Mouse (Mus musculus): ENCODE measurements around the gene Glb1l.

- no peak for TF ChIP-seq POLR2A (IDR thresholded peaks at IDR 0.05; ENCODE audit: low read depth, low read length)
- no peak for TF ChIP-seq CTCF (IDR thresholded peaks at IDR 0.05; ENCODE audit: extremely low read depth, insufficient read depth, insufficient read length, insufficient replicate concordance)
Measured at GRCm38 (mm10) chr1:75182160-75182559, 28.5 kb downstream of the Glb1l start.

All from spleen, adult 2 months (tissue).